Mouse (Mus musculus) kidney, embryonic 16.5 days (tissue): ENCODE measurements around the gene Cnep1r1. TPM values are rescaled to one million over a fixed set of nuclear protein-coding genes. Genes with fewer than 3 reads are reported as not detected.

Source experiments
- ATAC-seq: fragments of 200-750 bp; cut with Nextera tagmentation; 2 replicates; pipeline ENCODE4 v1.8.0; 2017; ENCODE audit warnings: moderate TSS enrichment; ENCODE audit not compliant: low FRiP score, low TSS enrichment
- H3K27ac ChIP-seq: fragments of 300-500 bp; sonication (generic); 2 replicates; pipeline ENCODE4 v1.5.1; 2014; ENCODE audit warnings: low read length
- H3K27me3 ChIP-seq: fragments of 300-500 bp; sonication (generic); 2 replicates; pipeline ENCODE4 v1.6.1; 2014; ENCODE audit warnings: low read length, control low read depth, mixed read lengths; ENCODE audit not compliant: insufficient read depth
- H3K36me3 ChIP-seq: fragments of 300-500 bp; sonication (generic); 2 replicates; pipeline ENCODE4 v1.6.1; 2014; ENCODE audit warnings: low read length, control low read depth, mixed read lengths; ENCODE audit not compliant: insufficient read depth
- H3K4me1 ChIP-seq: fragments of 300-500 bp; sonication (generic); 2 replicates; pipeline ENCODE4 v1.6.1; 2014; ENCODE audit warnings: low read length, control low read depth, mixed read lengths; ENCODE audit not compliant: insufficient read depth
- H3K4me2 ChIP-seq: fragments of 300-500 bp; sonication (generic); replicated peaks from 2 replicates; pipeline ENCODE4 v1.6.1; 2014; ENCODE audit warnings: low read depth, low read length
- H3K4me3 ChIP-seq: fragments of 300-500 bp; sonication (generic); 2 replicates; pipeline ENCODE4 v1.5.1; 2014; ENCODE audit warnings: mild to moderate bottlenecking, low read length
- H3K9ac ChIP-seq: fragments of 300-500 bp; sonication (generic); replicated peaks from 2 replicates; pipeline ENCODE4 v1.6.1; 2014; ENCODE audit warnings: low read length
- H3K9me3 ChIP-seq: fragments of 300-500 bp; sonication (generic); 2 replicates; pipeline ENCODE4 v1.6.1; 2016; ENCODE audit warnings: low read length, control low read depth
- WGBS: fragments of 180-500 bp; shearing (Covaris S2); extraction: QIAGEN DNeasy Blood & Tissue Kit; methylation state at CpG from one replicate; pipeline ENCODE4 v1.1.7; 2014; 5-methylcytosine and 5-hydroxymethylcytosine counted together
- polyA plus RNA-seq: library from polyadenylated mRNA; unstranded; fragments of >200 nt; fragmentation: Nextera tagmentation; extraction: Ambion mirVana; gene quantifications from 2 replicates; pipeline ENCODE4 v1.2.1, GENCODE M21; 2015

Gene Cnep1r1
- polyA plus RNA-seq, 1 experiment from 2014 or later = 57.9 TPM

GRCm38 (mm10) chr8:88129397-88129796 lies 10.8 kb downstream of the Cnep1r1 start:
- ATAC-seq = no peak
- no peaks in the 10 kb centered on the region for H3K9me3 ChIP-seq
- no peak overlapping the region for H3K4me2 ChIP-seq
- H3K27ac ChIP-seq = no peak overlapping the region
- WGBS = 97% methylated on average over 4 of the region's 4 CpGs
- H3K27me3 ChIP-seq = no peaks in the 10 kb centered on the region
- no peak overlapping the region for H3K9ac ChIP-seq
- H3K36me3 ChIP-seq = peaks cover 48% of the 10 kb centered on the region
- 0 out of 2 replicates have a peak, but pooled peaks cover 4% of the 10 kb centered on the region for H3K4me1 ChIP-seq
- no peak overlapping the region for H3K4me3 ChIP-seq

- WGBS = 34% methylated on average over 7 of the region's 7 CpGs
- Histone ChIP-seq H3K9me3 (no peaks in the 10 kb centered on the region), H3K27ac (no peak overlapping the region; the same call in 1 of the 2 replicates), H3K4me3 (no peak overlapping the region), H3K9ac (no peak overlapping the region), H3K27me3 (no peaks in the 10 kb centered on the region), H3K4me1 (0 out of 2 replicates have a peak, but pooled peaks cover 4% of the 10 kb centered on the region), H3K4me2 (no peak overlapping the region), H3K36me3 (peaks cover 48% of the 10 kb centered on the region)
- peak; percentile 76; the same call in 1 of the 2 replicates for ATAC-seq
Observed at GRCm38 (mm10) chr8:88130754-88131317, 12.3 kb downstream of the Cnep1r1 start.

GRCm38 (mm10) chr8:88137748-88138484 lies 19.3 kb downstream of the Cnep1r1 start, which contains the start of gene Heatr3:
Gene Heatr3 (plus strand): TSS chr8:88137855.
- peak within 1 kb of the TSS; percentile 88 for H3K27ac ChIP-seq
- WGBS = under 1% methylated on average over 79 of the region's 79 CpGs
- H3K9me3 ChIP-seq = no peaks in the 10 kb centered on the region
- peak within 1 kb of the TSS; percentile 89 for H3K9ac ChIP-seq
- peaks cover 31% of the 10 kb centered on the region for H3K36me3 ChIP-seq
- peak within 1 kb of the TSS; percentile 80 for H3K4me3 ChIP-seq
- peak; percentile 98 for ATAC-seq
- no peaks in the 10 kb centered on the region for H3K27me3 ChIP-seq
- peak within 1 kb of the TSS; percentile 79 for H3K4me2 ChIP-seq
- peaks cover 15% of the 10 kb centered on the region; the same call in 1 of the 2 replicates for H3K4me1 ChIP-seq

- H3K27me3 ChIP-seq = no peaks in the 10 kb centered on the region
- no peak overlapping the region for H3K4me2 ChIP-seq
- H3K9ac ChIP-seq = no peak overlapping the region
- no peak overlapping the region for H3K4me3 ChIP-seq
- no peak overlapping the region for H3K27ac ChIP-seq
- ATAC-seq = no peak
- peaks cover 15% of the 10 kb centered on the region; the same call in 1 of the 2 replicates for H3K4me1 ChIP-seq
- H3K36me3 ChIP-seq = peaks cover 27% of the 10 kb centered on the region
- 93% methylated on average over 3 of the region's 3 CpGs for WGBS
- H3K9me3 ChIP-seq = no peaks in the 10 kb centered on the region
Observed at GRCm38 (mm10) chr8:88139256-88139655, 20.7 kb downstream of the Cnep1r1 start.

- 89% methylated on average over 3 of the region's 3 CpGs for WGBS
- H3K4me2 ChIP-seq = no peak overlapping the region
- peaks cover 15% of the 10 kb centered on the region; the same call in 1 of the 2 replicates for H3K4me1 ChIP-seq
- ATAC-seq = no peak
- H3K9me3 ChIP-seq = no peaks in the 10 kb centered on the region
- H3K36me3 ChIP-seq = peaks cover 32% of the 10 kb centered on the region
- no peak overlapping the region for H3K4me3 ChIP-seq
- no peak overlapping the region for H3K27ac ChIP-seq
- no peaks in the 10 kb centered on the region for H3K27me3 ChIP-seq
- no peak overlapping the region for H3K9ac ChIP-seq
Observed at GRCm38 (mm10) chr8:88141629-88142028, 23.1 kb downstream of the Cnep1r1 start.

GRCm38 (mm10) chr8:88144041-88144440 lies 25.5 kb downstream of the Cnep1r1 start:
- Histone ChIP-seq H3K4me3 (no peak overlapping the region), H3K4me1 (peaks cover 4% of the 10 kb centered on the region; the same call in 1 of the 2 replicates), H3K36me3 (peaks cover 42% of the 10 kb centered on the region), H3K9me3 (no peaks in the 10 kb centered on the region), H3K27me3 (no peaks in the 10 kb centered on the region), H3K9ac (no peak overlapping the region), H3K27ac (no peak overlapping the region), H3K4me2 (no peak overlapping the region)
- ATAC-seq = no peak
- 94% methylated on average over 5 of the region's 5 CpGs for WGBS

GRCm38 (mm10) chr8:88150910-88151371 lies 32.4 kb downstream of the Cnep1r1 start:
- Histone ChIP-seq H3K4me2 (no peak overlapping the region), H3K4me3 (no peak overlapping the region), H3K36me3 (peaks cover 33% of the 10 kb centered on the region), H3K27me3 (no peaks in the 10 kb centered on the region), H3K27ac (no peak overlapping the region), H3K4me1 (no peaks in the 10 kb centered on the region), H3K9me3 (no peaks in the 10 kb centered on the region), H3K9ac (no peak overlapping the region)
- WGBS = 97% methylated on average over 6 of the region's 6 CpGs
- no peak for ATAC-seq

GRCm38 (mm10) chr8:88160237-88160995 lies 41.8 kb downstream of the Cnep1r1 start:
- Histone ChIP-seq H3K36me3 (peaks cover 68% of the 10 kb centered on the region), H3K9ac (no peak overlapping the region), H3K4me3 (no peak overlapping the region), H3K27me3 (no peaks in the 10 kb centered on the region), H3K4me2 (no peak overlapping the region), H3K27ac (no peak overlapping the region), H3K9me3 (no peaks in the 10 kb centered on the region), H3K4me1 (no peaks in the 10 kb centered on the region)
- no peak for ATAC-seq
- 90% methylated on average over 10 of the region's 10 CpGs for WGBS

- 73% methylated on average over 5 of the region's 5 CpGs for WGBS
- H3K27ac ChIP-seq = no peak overlapping the region
- no peaks in the 10 kb centered on the region for H3K9me3 ChIP-seq
- H3K9ac ChIP-seq = no peak overlapping the region
- peaks cover 65% of the 10 kb centered on the region for H3K36me3 ChIP-seq
- ATAC-seq = no peak
- H3K4me1 ChIP-seq = no peaks in the 10 kb centered on the region
- H3K4me2 ChIP-seq = no peak overlapping the region
- H3K27me3 ChIP-seq = no peaks in the 10 kb centered on the region
- H3K4me3 ChIP-seq = no peak overlapping the region
Observed at GRCm38 (mm10) chr8:88161439-88161838, 42.9 kb downstream of the Cnep1r1 start.
